Mouse (Mus musculus) layer of hippocampus, adult 9-11 months (tissue): ENCODE measurements around the gene Chmp2a.

Experiments
- DNase-seq: peaks from one replicate; pipeline ENCODE4 v3.0.0; 2022

Gene Chmp2a

GRCm38 (mm10) chr7:13033451-13034147 is 1.0 kb downstream of the Chmp2a start:
- no peak for DNase-seq

DNA sequence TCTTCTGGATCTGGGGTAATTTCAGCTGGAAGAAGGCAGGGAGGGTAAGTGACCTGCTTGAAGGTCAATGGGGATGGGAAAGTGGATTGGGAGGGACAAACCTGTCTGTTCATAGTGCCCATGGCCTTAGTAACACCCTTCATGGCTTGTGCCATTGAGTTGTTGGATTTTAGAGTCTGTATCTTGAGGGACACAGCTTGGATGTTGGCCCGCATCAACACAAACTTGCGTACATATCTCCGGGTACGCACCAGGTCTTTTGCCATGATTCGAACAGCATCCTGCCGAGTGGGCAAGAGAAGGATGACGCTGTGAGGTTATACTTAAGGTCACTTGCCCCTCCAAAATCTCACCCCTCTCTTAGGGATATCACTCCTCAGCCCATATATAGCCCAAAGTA is 2.1 kb downstream of the Chmp2a start:
- DNase-seq = no peak

- no peak for DNase-seq
These were observed 2.6 kb downstream of the Chmp2a start for GRCm38 (mm10) chr7:13031983-13032382.

- DNase-seq = no peak
These were observed 3.5 kb downstream of the Chmp2a start for GRCm38 (mm10) chr7:13031069-13031468.

GRCm38 (mm10) chr7:13028986-13029385 is 5.6 kb downstream of the Chmp2a start:
- no peak for DNase-seq

DNA sequence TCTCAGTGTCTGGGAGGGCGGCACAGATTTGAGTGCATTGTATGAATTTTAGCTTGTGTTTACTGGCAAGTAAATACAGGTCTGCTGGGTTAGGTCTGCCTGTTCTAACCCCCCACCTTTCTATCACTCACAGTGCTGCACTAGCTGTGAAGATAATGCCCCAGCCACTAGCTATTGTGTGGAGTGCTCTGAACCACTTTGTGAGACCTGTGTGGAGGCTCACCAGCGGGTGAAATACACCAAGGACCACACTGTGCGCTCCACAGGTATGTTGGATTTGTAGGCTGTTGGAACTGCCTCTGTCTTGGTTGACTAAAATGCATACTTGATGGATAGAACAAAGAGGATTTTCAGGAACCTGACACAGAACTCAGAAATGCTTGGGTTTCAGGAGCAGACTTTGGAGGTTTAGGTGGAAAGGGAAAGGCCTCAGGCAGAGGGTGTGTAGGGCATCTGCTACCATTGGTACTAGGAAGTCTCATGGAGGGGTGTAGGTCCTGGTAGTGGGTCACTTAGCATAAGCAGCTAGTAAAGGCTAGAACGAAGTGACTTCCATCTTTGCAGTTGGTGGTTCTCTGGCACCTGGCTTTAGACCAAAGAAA is 9.0 kb downstream of the Chmp2a start:
- DNase-seq = no peak

DNA sequence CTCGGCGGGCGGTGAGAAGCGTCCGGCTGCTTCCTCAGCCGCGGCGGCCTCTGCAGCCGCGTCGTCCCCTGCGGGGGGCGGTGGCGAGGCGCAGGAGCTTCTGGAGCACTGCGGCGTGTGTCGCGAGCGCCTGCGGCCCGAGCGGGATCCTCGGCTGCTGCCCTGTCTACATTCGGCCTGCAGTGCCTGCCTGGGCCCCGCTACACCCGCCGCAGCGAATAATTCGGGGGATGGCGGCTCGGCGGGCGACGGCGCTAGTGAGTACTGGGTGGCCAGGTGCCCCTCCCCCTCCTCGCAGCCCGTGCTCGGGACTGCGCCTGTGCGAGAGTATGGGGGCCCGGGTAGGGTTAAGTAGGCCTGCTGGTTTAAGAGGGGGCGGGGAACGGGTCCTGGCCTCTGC is 9.8 kb downstream of the Chmp2a start:
- DNase-seq = peak; percentile 87

DNA sequence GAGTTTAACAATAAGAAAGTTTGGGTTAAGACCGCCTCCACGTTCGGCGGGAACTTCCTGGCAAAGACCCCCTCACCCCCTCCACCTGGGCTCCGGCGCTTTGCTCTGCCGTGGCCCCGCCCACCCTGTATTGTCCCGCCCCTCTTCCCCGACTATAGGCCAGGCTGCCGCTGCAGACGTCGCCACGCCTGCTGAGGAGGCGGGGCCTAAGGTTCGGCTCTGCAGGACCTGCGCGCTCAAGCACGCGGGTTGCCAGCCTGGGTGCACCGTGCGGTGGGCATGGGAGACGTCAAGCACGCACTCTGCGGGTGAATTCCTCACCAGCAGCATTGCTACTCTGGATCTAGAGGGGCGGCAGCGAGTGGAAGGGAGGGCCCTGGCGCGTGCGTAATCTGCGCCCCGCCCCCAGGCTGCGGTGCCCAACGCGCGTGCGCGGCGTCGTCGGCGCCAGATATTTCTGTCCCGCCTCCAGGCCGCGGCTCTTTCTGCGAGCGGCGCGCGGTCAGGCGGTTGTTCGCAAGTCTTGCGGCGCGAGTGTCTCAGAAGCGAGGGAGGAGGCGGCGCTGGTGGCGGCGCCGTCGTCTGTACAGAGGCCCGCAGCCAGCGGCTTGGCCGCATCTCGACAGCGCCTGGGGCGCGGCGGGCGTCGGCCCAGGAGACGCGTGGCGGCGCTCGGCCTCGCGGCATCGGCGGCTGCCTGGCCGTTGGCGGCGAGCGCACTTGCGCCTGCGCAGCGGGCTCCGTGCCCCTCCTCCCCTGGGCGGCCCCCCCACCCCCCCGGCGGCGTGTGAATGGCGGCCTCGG is 10.5 kb downstream of the Chmp2a start:
- peak; percentile 95 for DNase-seq

- peak; percentile 65 for DNase-seq
These were observed 11.7 kb downstream of the Chmp2a start for GRCm38 (mm10) chr7:13022773-13023535.

DNA sequence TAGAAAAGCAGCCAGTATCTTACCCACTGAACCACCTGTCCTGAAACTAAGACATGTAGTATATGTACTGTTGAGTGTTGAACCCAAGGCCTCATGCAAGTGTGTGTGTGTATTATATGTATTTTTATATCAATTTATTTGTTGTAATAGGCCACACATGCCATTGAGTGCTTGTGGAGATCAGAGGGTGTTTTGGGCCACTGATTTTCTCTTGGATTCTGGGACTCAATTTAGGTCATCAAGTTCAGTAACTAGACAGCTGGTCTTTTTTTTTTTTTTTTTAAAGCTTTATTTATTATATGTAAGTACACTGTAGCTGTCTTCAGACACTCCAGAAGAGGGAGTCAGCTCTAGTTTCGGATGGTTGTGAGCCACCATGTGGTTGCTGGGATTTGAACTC is 19.4 kb downstream of the Chmp2a start:
- DNase-seq = no peak

DNA sequence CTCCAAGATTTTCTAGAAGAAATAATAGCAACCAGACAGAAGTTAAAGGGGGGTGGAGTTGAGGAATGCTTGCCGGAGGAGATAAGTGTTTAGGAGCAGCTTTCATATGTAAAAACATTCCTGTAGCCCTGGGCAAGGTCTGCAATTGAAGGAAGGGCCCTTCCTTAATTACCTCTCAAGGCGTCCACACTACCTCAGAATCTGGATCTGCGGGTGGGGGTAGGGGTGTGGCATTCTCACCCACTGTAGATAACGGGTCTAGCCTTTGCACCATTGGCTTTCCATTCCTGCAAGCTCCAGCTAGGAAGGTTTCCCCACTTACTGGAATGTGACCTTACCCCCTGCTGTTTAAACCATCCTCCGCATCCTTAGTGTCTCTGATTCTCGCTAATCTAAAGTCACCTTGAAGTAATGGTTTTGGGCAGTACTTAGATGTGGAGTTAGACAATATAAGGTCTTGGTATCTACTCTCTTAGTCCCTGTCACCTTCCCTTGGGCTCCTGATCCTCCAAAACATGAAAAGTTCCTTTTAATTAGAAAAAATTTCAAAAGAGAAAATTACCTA is 20.2 kb downstream of the Chmp2a start:
- DNase-seq = no peak

GRCm38 (mm10) chr7:13013671-13014070 is 20.9 kb downstream of the Chmp2a start:
- DNase-seq = no peak

DNA sequence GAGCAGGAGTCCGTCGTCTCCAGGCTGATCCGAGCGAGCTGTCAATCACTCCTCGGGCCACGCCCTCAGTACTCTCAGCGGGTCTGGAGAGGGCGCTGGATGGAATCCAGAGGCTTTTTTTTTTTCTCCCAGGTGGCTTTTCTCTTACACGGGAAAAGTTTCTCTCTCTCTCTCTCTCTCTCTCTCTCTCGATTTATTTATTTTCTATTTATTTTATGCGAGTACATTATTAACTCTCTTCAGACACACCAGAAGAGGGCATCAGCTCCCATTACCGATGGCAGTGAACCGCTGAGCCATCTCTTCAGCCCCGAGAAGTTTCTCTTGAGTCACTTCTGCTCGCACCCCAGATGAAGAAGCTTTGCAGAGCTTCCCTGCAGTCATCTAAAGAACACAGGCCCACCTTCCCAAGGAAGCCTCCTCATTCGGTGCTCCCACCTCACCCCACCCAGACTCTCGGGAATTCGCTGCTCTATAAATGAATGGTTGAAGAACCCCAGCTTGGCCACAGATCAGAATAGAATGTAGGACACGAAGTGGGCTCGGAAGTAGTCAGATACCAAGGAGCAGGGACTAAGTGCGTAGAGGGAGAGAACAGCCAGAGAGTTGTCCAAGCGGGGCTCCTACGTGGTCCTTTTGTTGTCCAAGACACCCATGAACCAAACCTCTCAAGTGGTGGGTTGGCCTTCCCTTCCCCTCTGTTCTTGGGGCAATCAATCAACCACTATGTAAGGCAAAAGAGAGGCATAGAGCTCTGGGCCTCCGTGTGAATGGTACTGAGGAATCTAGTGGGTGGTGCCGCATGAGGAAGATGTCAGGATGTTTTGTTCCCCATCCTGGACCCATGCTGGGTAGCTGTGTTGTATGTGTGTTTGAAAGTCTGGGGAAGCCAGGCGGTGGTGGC is 24.4 kb downstream of the Chmp2a start, which contains the start of gene Zbtb45:
Gene Zbtb45 (minus strand): TSS at position 30 of the 904 bp plus-strand sequence.
- no peak for DNase-seq

DNA sequence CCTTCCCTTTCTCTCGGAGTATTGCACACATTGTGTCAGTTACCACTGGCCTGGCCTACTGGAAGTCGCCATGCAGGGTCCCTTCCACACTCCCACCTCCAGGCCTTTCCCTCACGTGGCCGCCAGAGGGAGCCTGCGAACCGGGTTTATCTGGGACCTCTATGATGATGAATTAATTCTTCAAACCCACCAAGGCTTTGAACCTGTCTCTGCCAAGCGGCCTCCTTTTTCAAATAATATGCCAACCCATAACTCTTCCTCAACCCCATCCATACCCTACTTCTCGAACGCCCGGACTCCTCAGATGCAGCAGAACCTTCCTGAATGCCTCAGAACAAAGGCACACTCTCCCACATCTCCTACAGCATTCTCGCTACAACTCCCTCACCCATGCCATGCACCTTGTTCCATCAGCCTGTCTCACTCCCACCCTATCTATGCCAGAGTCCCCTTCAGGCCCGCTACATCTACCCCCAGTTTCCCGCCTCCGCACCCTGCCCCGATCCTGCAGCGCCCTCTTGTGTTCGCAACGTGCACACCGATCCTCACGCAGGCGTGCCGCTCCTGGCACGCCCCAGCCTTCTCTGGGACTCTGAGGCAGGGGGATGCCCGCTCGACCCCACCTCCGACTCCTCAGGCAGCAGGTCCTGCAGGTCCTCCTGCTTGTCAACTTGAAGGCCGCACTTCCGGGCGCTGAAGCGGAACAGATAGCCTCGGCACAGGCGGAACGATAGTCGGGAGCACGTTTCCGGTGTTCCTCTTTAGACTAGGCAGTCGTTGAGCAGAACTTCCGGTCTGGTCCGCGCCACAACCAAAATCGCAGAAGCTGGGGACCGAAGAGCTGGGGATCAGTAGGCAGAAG is 25.2 kb downstream of the Chmp2a start:
- DNase-seq = peak; percentile 94

- no peak for DNase-seq
These were observed 27.1 kb downstream of the Chmp2a start for GRCm38 (mm10) chr7:13007341-13008092.

GRCm38 (mm10) chr7:13006531-13006930 is 28.1 kb downstream of the Chmp2a start:
- no peak for DNase-seq

DNA sequence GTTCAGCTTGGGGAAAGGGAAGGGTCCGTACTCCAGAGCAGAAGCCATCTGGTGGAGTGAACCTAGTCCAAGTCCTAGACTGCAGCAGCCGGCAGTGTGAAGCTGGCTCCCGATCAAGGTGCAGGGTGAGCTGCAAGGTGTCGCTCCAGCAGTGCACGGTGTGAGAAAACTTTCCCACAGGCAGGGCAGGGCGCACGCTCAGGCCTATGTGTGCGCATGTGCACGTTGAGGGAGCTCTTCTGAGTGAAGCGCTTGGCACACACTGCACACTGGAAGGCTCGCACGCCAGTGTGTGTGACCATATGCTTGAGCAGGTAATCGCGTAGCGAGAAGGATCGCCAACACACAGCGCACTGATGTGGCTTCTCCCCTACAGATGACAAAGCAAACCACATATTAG is 28.6 kb downstream of the Chmp2a start:
- no peak for DNase-seq

DNA sequence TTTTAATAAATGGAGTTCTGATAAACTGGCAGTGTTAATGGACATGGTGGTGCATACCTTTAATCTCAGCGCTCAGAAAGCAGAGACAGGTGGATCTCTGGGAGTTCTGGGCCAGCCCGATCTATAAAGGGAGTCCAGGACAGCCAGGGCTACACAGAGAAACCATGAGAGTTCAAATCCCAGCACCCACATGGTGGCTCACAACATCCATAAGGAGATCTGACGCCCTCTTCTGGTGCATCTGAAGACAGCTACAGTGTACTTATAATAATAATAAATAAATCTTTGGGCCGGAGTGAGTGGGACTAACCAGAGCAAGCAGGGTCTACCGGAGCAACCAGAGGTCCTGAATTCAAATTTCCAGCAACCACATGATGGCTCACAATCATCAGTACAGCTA is 31.2 kb downstream of the Chmp2a start:
- DNase-seq = no peak

DNA sequence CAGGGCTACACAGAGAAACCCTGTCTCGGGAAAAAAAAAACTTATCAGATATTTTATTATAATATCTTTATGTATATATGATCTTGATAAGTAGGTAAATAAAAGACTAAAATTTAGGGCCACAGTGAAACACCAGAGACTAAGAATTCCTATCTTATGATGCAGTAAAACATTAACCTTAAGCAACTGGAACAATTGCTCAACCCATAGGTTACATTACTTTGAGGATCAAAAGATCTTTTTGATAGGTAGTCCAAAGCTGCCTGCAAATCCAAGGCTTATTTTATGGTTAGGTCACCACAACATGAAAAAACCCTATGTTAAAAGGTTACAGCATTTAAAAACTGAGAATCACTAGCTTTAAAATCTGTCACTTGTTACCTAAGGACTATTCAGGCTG is 33.0 kb downstream of the Chmp2a start:
- DNase-seq = no peak

GRCm38 (mm10) chr7:12998851-12999250 is 35.8 kb downstream of the Chmp2a start, which contains the start of gene Trim28:
Trim28 (plus strand) TSS chr7:12999114.
- no peak for DNase-seq
